Mouse (Mus musculus) brain, embryonic 18.5 days (tissue): ENCODE measurements around the gene Gpatch2l.

Experiments used
- DNase-seq: peaks from one replicate; pipeline ENCODE4 v3.0.0-alpha.2; 2012; ENCODE audit warnings: low read depth, low spot score

Gpatch2l gene

DNA sequence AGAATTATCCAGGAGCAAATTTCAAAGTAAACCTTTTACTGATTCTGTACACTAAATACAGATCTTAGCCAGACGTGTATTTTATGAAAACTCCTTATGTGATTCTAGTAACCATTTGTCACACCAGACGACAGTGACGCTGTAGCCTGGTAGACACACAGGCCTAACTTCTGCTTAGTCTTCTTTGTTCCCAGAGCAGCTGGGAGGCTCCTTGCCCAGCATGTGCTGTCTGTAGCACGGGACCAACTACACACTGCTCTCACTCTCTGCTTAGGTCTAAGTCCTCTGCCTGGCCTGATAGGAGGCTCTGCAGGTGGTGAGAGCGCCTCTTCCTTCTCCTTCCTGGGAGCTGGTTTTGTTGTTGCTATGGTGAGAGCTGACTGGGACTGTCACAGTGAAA lies 35.2 kb downstream of the Gpatch2l start:
- peak; percentile 20 for DNase-seq

DNA sequence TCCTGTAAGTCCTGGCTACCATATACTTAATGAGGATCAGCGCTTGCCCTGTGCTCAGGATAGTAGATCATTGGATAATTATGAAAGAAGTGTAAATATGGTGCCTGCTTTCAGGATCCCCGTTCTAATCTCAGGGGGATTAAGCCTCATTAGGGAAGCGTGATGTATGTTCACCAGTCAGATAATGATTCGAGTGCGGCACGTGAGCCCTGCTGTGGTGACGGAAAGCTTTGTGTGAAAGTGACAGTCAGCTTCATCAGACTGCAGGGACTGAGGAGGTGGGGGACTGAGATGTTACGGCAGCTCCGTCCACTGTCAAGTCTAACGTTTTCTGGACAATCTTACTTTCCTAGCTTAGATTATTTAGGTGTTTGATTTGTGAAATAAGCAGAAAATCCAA lies 38.3 kb downstream of the Gpatch2l start:
- no peak for DNase-seq

DNA sequence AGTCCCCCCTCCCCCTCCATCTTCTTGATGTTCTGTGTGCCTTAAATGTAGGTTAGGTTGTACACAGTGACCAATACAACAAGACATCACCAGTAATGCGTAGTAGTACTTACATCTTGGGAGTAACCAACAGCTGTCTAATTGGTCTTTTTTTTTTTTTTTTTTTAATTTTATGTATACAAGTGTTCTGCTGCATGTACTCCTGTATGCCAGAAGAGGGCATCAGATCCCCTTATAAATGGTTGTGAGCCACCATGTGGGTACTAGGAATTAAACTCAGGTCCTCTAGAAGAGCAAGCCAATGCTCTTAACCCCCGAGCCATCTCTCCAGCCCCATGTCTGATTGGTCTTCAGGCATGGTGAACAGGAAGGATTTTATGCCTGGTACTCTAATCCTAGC lies 44.0 kb downstream of the Gpatch2l start:
- DNase-seq = no peak

DNA sequence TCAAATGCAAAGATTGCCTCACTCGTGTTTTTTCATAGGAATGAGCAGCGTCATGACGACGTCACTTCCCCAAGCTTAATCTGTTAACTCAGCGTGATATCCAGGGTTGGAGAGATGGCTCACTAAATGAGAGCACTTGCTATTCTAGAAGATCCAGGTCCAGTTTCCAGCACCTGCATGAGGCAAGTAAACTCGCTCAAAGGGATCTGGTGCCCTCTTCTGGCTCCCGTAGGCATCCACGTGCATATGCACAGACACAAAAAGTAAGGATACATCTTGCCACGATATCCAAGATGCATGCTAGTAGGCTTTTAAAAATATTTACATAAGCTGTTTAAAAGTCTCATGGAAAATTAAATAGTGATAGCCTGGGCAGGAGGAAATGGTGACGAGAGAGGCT lies 55.8 kb downstream of the Gpatch2l start:
- DNase-seq = no peak

DNA sequence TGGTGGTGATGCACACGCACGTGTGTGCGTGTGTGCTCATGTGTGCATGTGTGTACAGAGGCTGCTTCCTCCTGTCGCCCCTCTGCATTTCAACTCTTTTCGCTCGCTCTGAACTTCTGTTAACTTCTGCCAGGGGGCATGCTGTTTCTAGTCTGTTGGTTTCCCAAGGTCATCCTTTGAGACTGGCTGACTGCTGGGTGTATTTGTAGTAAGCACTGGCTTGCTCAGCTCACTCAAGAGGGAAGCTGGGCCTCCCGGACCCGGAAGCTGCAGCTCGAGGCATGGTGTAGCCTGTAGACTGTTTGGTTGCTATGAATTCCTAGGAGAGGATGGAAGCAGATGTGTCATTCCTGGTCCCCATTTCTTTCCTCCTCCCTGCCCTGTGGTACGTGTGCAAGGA lies 61.3 kb downstream of the Gpatch2l start:
- no peak for DNase-seq

DNA sequence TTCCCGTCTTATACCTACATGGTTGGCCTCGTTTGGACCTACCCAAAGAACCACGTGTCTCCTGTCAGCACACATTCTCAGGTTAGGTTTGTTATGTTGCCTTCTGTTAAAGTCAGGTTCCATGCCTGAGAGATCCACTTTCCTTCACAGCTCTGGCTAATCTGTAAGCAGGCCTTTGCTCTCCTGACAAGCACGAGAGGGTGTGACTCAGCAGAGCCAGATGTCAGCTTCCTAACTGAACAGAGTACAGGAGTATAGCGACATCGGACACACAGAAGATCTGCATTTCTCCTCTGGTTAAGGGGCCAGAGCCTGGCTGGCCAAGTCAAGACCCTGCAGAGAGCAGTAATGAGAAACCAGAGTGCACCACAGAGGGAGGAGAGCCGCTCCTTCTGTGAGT lies 63.4 kb downstream of the Gpatch2l start:
- DNase-seq = no peak

DNA sequence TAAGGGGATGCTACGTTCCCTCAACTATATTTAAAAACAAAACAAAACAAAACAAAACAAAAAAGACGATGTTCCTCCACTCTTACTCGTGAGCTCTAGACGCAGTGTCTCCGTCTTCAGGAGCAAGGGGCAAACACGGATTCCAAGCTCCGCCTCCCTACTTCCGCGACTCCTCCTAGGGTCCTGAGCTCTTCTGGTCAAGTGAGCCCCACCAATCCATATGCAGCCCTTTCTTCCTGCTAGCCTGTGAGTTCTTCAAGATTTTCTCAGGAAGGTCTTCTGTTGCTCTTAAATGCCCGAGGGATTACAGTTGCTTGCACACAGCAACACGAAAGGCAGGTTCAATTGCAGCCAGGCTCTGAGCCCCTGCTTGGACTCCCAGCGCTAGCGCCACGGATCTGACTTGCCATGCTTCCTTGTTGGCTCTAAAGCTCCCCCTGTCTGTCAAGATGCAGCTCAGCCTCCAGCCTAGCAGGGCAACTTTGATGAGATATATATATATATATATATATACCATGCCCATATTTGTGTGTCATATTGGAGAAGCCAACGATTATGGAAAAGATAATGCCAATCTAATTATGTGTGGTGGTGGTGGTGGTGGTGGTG lies 64.1 kb downstream of the Gpatch2l start:
- no peak for DNase-seq

DNA sequence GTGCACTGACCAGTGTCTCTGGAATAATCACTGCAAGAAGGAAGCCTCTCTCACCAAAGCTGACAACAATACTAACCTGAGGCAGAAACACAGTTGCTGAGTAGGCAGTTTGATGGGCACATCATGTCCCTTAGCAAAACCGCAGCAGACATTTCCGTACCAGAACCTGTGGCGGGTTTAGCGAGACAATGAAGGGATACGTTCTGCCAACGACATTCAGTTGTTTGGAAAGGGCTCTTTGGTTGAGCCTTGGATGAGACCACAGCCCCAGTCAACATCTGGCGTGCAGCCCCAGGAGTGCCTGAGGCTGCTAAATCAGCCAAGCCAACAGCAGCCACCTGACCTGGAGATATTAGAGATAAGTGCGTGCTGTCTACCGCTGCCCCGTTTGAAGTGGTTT lies 67.8 kb downstream of the Gpatch2l start:
- DNase-seq = no peak

DNA sequence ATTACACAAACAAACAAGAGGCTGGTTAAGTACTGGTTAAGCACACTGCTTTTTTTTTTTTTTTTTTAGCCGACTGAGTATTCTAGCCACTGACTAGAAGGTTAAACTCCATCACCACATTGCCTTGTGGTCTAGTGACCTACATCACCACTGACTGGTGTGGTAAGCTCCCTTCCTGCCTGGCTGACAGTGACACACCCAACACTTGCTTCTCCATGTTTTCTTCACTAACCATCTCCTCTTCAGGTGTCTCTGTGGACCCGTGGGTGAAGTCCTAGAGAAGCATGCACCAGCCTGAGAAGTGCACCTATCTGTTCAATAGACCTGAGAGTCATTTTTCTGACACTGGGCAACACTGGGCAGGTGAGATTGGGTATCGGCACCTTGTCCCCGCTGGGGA lies 68.2 kb downstream of the Gpatch2l start:
- no peak for DNase-seq

DNA sequence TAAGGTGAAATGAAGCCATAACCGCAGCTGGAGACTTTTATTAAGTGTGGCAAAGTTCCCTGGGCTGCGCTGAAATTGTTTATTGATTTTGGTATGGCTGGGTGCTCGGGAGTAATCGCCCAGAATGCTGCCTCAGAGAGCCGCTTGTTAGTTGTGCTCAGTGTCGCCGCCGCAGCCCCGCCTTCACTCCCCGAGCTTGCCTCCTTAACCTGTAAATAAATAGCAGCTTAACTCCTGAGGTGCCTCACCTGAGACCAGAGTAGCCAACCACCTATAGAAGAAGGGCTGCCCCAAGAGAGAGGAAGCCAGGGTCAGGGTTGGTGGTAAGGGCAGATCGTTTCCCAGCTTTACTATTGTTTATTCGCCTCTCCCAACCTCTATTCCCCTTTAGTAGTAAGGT lies 79.0 kb downstream of the Gpatch2l start:
- DNase-seq = no peak

DNA sequence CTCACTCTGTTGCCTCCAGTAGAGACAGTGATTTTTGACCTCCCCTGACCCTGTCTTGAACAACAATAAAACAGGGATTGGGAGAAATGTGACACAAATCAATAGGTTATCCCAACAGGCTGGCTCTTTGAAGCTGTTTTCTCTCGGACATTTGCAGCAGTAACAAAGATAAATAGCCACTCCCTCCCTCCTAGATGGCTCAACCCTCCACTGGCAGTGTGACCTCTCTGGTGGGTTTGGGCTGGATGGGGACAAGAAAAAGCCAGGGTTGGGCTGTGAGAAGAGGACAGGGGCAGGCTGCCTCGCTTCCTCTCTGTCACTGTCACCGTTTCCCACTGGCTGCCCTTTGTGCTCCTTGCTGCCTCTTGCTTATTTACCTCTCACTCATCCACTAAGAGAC lies 82.6 kb downstream of the Gpatch2l start:
- no peak for DNase-seq

DNA sequence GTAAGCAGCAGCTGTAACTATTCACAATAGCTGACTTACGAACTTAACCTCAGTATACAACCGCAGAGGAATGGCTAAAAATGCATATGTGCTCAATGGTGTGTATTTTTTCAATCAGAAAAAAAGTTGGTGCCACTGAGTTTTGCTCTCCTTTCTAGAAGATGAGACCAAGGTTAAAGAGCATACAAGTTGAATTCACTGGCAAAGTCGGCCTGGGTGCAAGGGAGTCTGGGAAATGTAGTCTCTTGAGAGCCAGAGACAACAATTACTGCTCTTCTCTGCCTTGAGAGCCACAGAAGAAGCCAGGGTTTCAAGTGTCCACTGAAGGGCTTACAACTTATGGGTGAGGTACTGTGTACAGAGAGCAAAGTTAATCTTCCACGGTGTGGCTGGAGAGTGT lies 88.2 kb downstream of the Gpatch2l start:
- no peak for DNase-seq

DNA sequence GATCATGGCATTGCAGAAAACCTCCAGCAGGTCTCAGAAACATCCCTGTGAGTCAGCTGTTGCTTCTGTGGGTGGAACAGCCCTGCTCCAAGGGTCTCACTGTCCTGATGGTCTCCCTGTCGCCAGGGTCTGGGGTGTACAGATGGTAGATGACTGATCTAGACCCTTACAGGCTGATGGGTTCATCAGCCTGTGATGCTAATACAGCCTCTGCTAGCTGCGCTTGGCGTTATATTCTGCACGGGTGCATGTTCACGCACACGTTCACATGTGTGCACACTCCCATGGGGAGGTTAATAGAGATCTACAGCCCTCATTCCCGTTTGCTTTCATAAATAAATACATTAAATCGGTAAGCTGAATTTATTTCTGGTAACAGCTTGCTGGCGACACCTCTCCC lies 89.0 kb downstream of the Gpatch2l start:
- no peak for DNase-seq

DNA sequence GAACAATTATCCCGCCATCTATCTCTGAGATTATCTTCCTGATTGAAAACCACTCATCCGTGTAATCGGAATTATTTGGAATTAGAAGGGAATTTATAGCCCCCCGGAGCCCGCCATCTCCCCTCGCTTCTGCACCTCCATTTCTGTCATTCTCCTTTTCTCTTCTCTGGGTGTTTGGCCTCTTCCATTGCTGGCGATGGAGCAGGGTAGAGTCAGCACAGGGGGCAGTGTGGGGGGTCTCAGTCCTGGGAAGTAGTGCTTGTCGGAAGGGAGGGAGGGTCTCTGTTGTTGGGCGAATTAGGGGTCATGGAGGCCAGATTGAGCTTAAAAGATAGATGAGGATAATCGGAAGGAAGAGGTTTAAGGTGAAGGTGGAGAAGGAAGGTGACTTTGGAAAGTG lies 89.6 kb downstream of the Gpatch2l start:
- DNase-seq = no peak

DNA sequence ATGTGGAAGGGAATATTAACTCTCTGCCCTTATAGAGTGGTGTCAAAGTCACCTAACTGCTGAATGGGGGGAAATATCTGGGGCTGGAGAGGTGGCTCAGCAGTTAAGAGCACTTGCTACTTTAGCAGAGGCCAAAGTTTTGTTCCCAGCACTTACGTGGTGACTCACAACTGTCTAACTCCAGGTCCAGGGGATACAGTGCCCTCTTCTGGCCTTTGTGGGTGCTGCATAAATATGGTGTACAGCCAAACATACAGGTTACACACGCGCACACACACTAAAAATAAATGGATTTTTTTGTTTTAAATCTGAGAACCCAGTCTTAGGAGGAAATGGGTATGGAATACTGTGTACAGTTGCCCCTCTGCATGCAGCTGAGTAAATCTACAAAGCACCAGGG lies 94.6 kb downstream of the Gpatch2l start:
- DNase-seq = no peak

DNA sequence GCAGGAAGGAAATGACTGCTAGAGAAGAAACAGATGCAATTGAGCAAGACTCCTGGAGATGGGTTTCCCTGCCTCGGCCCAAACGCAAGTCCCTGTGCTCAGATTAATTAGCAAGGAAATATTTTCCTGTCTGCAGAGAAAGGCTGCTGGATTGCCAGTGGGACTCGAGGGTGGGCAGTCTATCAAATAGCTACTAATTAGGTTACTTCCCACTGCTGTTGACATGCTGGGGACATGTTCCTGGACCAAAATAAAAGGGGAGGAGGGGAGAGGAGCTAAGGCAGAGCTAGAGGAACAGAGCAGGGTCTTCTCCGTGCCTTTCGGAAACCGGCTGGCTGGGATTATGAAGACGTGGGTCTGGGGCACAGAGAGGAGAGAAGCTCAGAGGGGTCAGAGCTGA lies 95.2 kb downstream of the Gpatch2l start:
- no peak for DNase-seq
